Mouse (Mus musculus) heart, postnatal 0 days (tissue): Measurements from ENCODE around the gene Insl6.

Experiments used
- CTCF ChIP-seq: IDR thresholded peaks from 2 replicates; pipeline ENCODE4 v1.5.1; 2016; ENCODE audit warnings: antibody characterized with exemption, control low read depth, low read depth
- EP300 ChIP-seq: IDR thresholded peaks from 2 replicates; pipeline ENCODE4 v1.6.1; 2016; ENCODE audit warnings: antibody characterized with exemption, low read depth

GRCm38 (mm10) chr19:29326396-29326795, 1.2 kb upstream of the Insl6 start:
- no peak for TF ChIP-seq CTCF
- no peak for TF ChIP-seq EP300
